Mouse (Mus musculus) cortical plate, adult 2 months (tissue): ENCODE results near the gene LTO1.

Source experiments
- CTCF ChIP-seq: fragments of 200-500 bp; IDR thresholded peaks from 2 replicates; pipeline ENCODE4 v1.5.1; 2011; ENCODE audit warnings: mild to moderate bottlenecking, control low read depth, low read length; ENCODE audit not compliant: insufficient read depth; ENCODE audit errors: extremely low read depth
- POLR2A ChIP-seq: fragments of 200-500 bp; IDR thresholded peaks from 2 replicates; pipeline ENCODE4 v1.6.1; 2011; ENCODE audit warnings: mild to moderate bottlenecking, low read length, control low read depth; ENCODE audit not compliant: insufficient read depth; ENCODE audit errors: extremely low read depth

DNA sequence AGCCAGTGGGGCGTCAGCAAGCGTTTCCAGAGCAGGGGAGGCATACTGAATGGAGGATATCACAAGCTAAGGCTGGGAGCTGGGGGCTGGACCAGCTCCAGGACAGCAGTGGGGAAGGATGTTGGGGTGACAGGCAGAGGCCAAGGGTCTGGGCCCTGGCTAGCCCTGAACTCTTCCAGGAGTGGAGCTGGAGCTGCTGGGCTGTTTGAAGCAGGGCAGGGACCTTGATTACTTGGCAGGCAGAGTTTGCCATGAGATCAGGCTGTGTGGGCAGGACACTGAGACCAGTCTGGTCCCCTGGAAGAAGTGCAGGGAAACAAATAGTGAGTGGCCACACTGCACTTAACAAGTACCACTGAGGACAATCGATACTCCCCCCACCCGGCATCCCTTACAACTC, 40.7 kb upstream of the LTO1 start:
- TF ChIP-seq CTCF (no peak), POLR2A (no peak)
